Mouse (Mus musculus) hematopoietic stem cell, adult 5-6 weeks (primary cell): ENCODE measurements around the gene Dnhd1. TPM values are rescaled to one million over a fixed set of nuclear protein-coding genes. Genes with fewer than 3 reads are reported as not detected.

Experiments
- ATAC-seq, 2 experiments: fragments of 125-278 bp in 1 of 2; replicated peaks in 1 of 2; 2 replicates each; pipeline ENCODE4 v1.8.0; 2016 to 2017; ENCODE audit warnings: inconsistent platforms in 2 of 2, mild to moderate bottlenecking in 2 of 2, moderate number of reproducible peaks in 2 of 2, low read depth in 1 of 2, moderate TSS enrichment in 1 of 2; ENCODE audit not compliant: low FRiP score in 2 of 2, poor library complexity in 2 of 2, severe bottlenecking in 2 of 2, insufficient read depth in 1 of 2, low TSS enrichment in 1 of 2
- total RNA-seq: library from RNA; stranded (forward); fragments of 172-1452, 232-1000 nt; gene quantifications from 2 replicates; pipeline ENCODE4 v1.2.3, GENCODE M21; 2017

Gene Dnhd1
- total RNA-seq, 1 experiment from 2014 or later: 4.8 TPM

GRCm38 (mm10) chr7:105752716-105753115 lies 102.1 kb downstream of the Dnhd1 start:
- no peak for ATAC-seq

GRCm38 (mm10) chr7:105753281-105753680 lies 102.7 kb downstream of the Dnhd1 start:
- ATAC-seq: no peak

GRCm38 (mm10) chr7:105761813-105762484 lies 111.3 kb downstream of the Dnhd1 start:
- no peak for ATAC-seq

GRCm38 (mm10) chr7:105762517-105763270 lies 112.1 kb downstream of the Dnhd1 start:
- no peak for ATAC-seq

GRCm38 (mm10) chr7:105764331-105764730 lies 113.7 kb downstream of the Dnhd1 start:
- ATAC-seq: no peak

- peak; percentile 62 to 68; a peak in 3 of 4 replicates for ATAC-seq
These were observed 117.1 kb downstream of the Dnhd1 start for GRCm38 (mm10) chr7:105767729-105768165.

GRCm38 (mm10) chr7:105769959-105770358 lies 119.3 kb downstream of the Dnhd1 start:
- ATAC-seq: no peak

Other genes starting within 250 kb of the Dnhd1 start
- gene Cnga4, start 246.3 kb upstream of the Dnhd1 start, total RNA-seq: not detected in 2 replicates
- gene Cckbr, start 225.1 kb upstream of the Dnhd1 start, total RNA-seq: not detected in 2 replicates
- gene Cavin3, start 168.5 kb upstream of the Dnhd1 start, total RNA-seq: 5.6 and 7.2 TPM in 2 replicates
- 11.0 and 17.9 TPM in 2 replicates for gene Smpd1, start 96.5 kb upstream of the Dnhd1 start, total RNA-seq
- gene Apbb1, start 69.2 kb upstream of the Dnhd1 start, total RNA-seq: 5.9 and 9.5 TPM in 2 replicates
- not detected in 2 replicates for gene Hpx, start 50.7 kb upstream of the Dnhd1 start, total RNA-seq
- gene Trim3, start 17.3 kb upstream of the Dnhd1 start, total RNA-seq: 7.5 and 17.6 TPM in 2 replicates
- gene Timm10b, start 10.8 kb upstream of the Dnhd1 start, total RNA-seq: 40.5 and 55.8 TPM in 2 replicates
- 25.1 and 50.5 TPM in 2 replicates for gene Arfip2, start 10.4 kb upstream of the Dnhd1 start, total RNA-seq
- 1.2 and 4.6 TPM in 2 replicates for gene Gm45799, start 10.3 kb upstream of the Dnhd1 start, total RNA-seq
- 92.3 and 101 TPM in 2 replicates for gene Ilk, start 85.8 kb downstream of the Dnhd1 start, total RNA-seq
- gene Rrp8, start 86.6 kb downstream of the Dnhd1 start, total RNA-seq: 17.5 and 34.8 TPM in 2 replicates
- gene Taf10, start 93.5 kb downstream of the Dnhd1 start, total RNA-seq: 132 and 162 TPM in 2 replicates
- gene Tpp1, start 101.4 kb downstream of the Dnhd1 start, total RNA-seq: 22.1 and 27.4 TPM in 2 replicates
- gene Dchs1, start 136.8 kb downstream of the Dnhd1 start, total RNA-seq: not detected in 2 replicates
- gene Mrpl17, start 160.3 kb downstream of the Dnhd1 start, total RNA-seq: 43.5 and 55.5 TPM in 2 replicates